Mouse (Mus musculus) small intestine, adult 2 months (tissue): ENCODE measurements around the gene Astn1. TPM values are rescaled to one million over a fixed set of nuclear protein-coding genes. Genes with fewer than 3 reads are reported as not detected.

Source experiments
- H3K27ac ChIP-seq: fragments of 200-500 bp; 2 replicates; pipeline ENCODE4 v1.5.1; 2012; ENCODE audit warnings: low read depth, low read length, control low read depth, inconsistent platforms; ENCODE audit not compliant: insufficient read depth
- H3K27me3 ChIP-seq: fragments of 200-500 bp; 2 replicates; pipeline ENCODE4 v1.6.1; 2012; ENCODE audit warnings: mild to moderate bottlenecking, moderate library complexity, low read length, inconsistent platforms; ENCODE audit not compliant: control insufficient read depth, insufficient read depth
- H3K36me3 ChIP-seq: fragments of 200-500 bp; 2 replicates; pipeline ENCODE4 v1.6.1; 2012; ENCODE audit warnings: mild to moderate bottlenecking, low read length, control low read depth, inconsistent platforms; ENCODE audit not compliant: control insufficient read depth, insufficient read depth
- H3K4me1 ChIP-seq: fragments of 200-500 bp; 2 replicates; pipeline ENCODE4 v1.6.1; 2012; ENCODE audit warnings: low read length, inconsistent platforms, mixed read lengths; ENCODE audit not compliant: control insufficient read depth, insufficient read depth, insufficient read length
- H3K4me3 ChIP-seq: fragments of 200-500 bp; 2 replicates; pipeline ENCODE4 v1.5.1; 2012; ENCODE audit warnings: low read depth, mild to moderate bottlenecking, control low read depth, inconsistent platforms, low read length, moderate library complexity
- CTCF ChIP-seq: fragments of 200-500 bp; IDR thresholded peaks from 2 replicates; pipeline ENCODE4 v1.5.1; 2012; ENCODE audit warnings: low read depth, mild to moderate bottlenecking, control low read depth, inconsistent platforms, low read length, moderate library complexity, mixed read lengths; ENCODE audit not compliant: insufficient replicate concordance, insufficient read length; ENCODE audit errors: extremely low read depth
- POLR2A ChIP-seq: fragments of 200-500 bp; IDR thresholded peaks from 2 replicates; pipeline ENCODE4 v1.6.1; 2012; ENCODE audit warnings: low read depth, mild to moderate bottlenecking, control low read depth, inconsistent platforms, low read length, moderate library complexity
- WGBS: fragments of 180-500 bp; shearing (Covaris S2); methylation state at CpG from one replicate; pipeline ENCODE4 v1.1.7; 2018; 5-methylcytosine and 5-hydroxymethylcytosine counted together
- polyA plus RNA-seq: library from polyadenylated mRNA; depleted of rRNA; stranded (reverse); fragments of >200 nt; gene quantifications from 2 replicates; pipeline ENCODE4 v1.2.3, GENCODE M21; 2012; rRNA removed

The Astn1 gene
- 0.34 and 0.41 TPM in 2 replicates for polyA plus RNA-seq

- TF ChIP-seq CTCF = no peak
- no peak for TF ChIP-seq POLR2A
- WGBS = 11% methylated on average over 2 of the region's 2 CpGs
- Histone ChIP-seq H3K36me3 (no peaks in the 10 kb centered on the region), H3K27me3 (no peaks in the 10 kb centered on the region), H3K4me3 (peak within 1 kb of the TSS; percentile 16; the same call in 1 of the 2 replicates), H3K27ac (no peak within 1 kb of the TSS), H3K4me1 (no peaks in the 10 kb centered on the region)
Observed at GRCm38 (mm10) chr1:158361964-158362291, at the start of gene Astn1. Astn1 (plus strand) TSS chr1:158362273.

GRCm38 (mm10) chr1:158323325-158323724 is 38.7 kb upstream of the Astn1 start:
- no peaks in the 10 kb centered on the region for H3K4me1 ChIP-seq
- H3K4me3 ChIP-seq = no peak overlapping the region
- WGBS = 79% methylated on average over 6 of the region's 6 CpGs
- no peak overlapping the region for H3K27ac ChIP-seq
- H3K27me3 ChIP-seq = no peaks in the 10 kb centered on the region
- no peak for TF ChIP-seq CTCF
- TF ChIP-seq POLR2A = no peak
- H3K36me3 ChIP-seq = no peaks in the 10 kb centered on the region

- Histone ChIP-seq H3K4me3 (no peak overlapping the region), H3K27ac (no peak overlapping the region), H3K36me3 (no peaks in the 10 kb centered on the region), H3K4me1 (no peaks in the 10 kb centered on the region), H3K27me3 (no peaks in the 10 kb centered on the region)
- TF ChIP-seq POLR2A (no peak), CTCF (no peak)
- WGBS = 72% methylated on average over 5 of the region's 5 CpGs
Observed at GRCm38 (mm10) chr1:158328126-158328525, 33.9 kb upstream of the Astn1 start.

DNA sequence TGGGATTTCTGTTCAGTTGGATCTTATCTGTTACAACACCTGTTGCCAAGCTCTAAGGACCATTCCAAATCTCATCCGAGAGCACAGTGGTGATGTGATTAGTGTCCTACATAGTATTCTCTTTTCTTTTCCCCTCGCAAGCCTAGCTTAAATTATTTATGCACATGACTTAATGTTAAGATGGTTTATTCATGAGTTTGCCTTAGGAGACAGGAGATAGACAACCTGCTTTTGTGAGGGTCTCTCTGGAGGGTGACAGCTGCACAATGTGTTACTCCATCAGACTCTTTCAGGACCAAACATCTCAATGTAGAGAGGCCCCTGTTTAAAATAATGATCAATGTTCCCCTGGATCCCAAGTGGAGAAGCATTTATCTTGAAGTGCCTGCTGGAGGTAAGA is 33.2 kb upstream of the Astn1 start:
- Histone ChIP-seq H3K4me1 (no peaks in the 10 kb centered on the region), H3K27me3 (no peaks in the 10 kb centered on the region), H3K27ac (no peak overlapping the region), H3K36me3 (no peaks in the 10 kb centered on the region), H3K4me3 (no peak overlapping the region)
- 85% methylated on average over 2 of the region's 2 CpGs for WGBS
- TF ChIP-seq POLR2A (no peak), CTCF (no peak)

DNA sequence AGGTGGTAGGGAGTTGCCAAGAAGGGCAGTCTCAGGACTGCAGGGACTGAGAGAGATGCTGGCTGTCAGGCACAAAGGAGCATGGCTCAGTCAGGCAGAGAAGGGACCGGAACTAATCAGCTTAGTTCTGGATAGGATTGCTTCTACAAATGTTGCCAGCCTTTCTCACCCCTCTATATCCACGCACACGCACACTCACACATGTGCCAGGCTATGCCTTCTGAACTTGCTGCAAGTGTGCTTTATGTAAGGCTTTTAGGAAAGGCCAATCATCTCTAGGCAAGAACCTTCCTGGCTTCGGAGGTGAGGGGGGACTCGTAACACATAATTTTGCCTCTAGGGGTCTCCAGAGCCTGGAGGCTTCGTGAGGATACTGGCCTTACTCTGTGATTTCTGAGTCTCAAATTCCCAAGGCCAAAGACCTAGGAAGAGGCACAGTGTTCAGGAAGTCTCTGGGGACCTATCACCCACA is 18.8 kb upstream of the Astn1 start:
- Histone ChIP-seq H3K36me3 (no peaks in the 10 kb centered on the region), H3K27ac (no peak overlapping the region), H3K4me3 (no peak overlapping the region), H3K27me3 (no peaks in the 10 kb centered on the region), H3K4me1 (no peaks in the 10 kb centered on the region)
- TF ChIP-seq POLR2A (no peak), CTCF (no peak)
- 56% methylated on average over 6 of the region's 6 CpGs for WGBS

DNA sequence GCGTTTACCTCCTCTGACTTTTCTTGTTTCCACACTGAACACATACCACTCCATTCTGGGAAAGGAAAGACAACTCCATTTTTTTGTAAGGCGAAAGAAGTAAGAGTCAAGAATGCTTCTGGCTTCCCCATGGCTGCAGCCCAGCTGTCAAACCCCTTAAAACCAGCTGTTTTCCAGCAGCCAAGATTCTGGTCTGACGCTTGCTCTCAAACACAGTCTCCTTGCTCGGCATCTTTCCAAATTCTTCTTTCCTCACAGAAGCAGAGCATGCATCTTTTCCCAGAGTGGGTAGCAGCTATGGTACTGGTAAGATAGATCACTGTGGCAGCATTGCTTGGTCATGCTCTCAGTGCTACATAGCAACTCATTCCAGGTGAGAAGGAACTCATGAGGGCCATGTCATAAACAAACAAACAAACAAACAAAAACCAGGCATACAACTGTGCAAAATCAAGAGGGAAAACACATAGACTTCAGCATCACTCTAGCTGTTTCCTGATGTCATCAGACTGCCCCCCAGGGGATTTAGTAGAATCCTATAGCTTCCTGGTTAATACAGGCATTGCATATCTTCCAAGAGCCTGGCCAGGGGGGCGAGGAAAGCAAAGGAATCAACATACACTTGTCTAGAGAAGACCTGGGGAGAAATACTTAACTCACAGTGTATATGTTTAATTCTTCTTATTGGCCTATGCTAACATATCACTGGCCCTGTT is 8.3 kb upstream of the Astn1 start:
- H3K4me1 ChIP-seq = peaks cover 3% of the 10 kb centered on the region; the same call in 1 of the 2 replicates
- TF ChIP-seq POLR2A = no peak
- TF ChIP-seq CTCF = no peak
- WGBS = 66% methylated on average over 5 of the region's 5 CpGs
- no peak overlapping the region for H3K4me3 ChIP-seq
- H3K27me3 ChIP-seq = 0 out of 2 replicates have a peak, but pooled peaks cover 6% of the 10 kb centered on the region
- no peak overlapping the region for H3K27ac ChIP-seq
- H3K36me3 ChIP-seq = no peaks in the 10 kb centered on the region

- Histone ChIP-seq H3K27me3 (0 out of 2 replicates have a peak, but pooled peaks cover 6% of the 10 kb centered on the region), H3K27ac (no peak overlapping the region), H3K36me3 (no peaks in the 10 kb centered on the region), H3K4me3 (peak overlapping the region; percentile 50), H3K4me1 (peaks cover 3% of the 10 kb centered on the region; the same call in 1 of the 2 replicates)
- TF ChIP-seq POLR2A (no peak), CTCF (no peak)
- WGBS = 10% methylated on average over 28 of the region's 28 CpGs
Observed at GRCm38 (mm10) chr1:158355177-158356050, 6.7 kb upstream of the Astn1 start.
